Comparison of ENCODE assay signal across 8 mouse cellular contexts in genomic region chr5:112297257-112297656, GRCm38 (mm10). TPM values are rescaled to one million over a fixed set of nuclear protein-coding genes. Genes with fewer than 3 reads are reported as not detected.
A peak's percentile ranks its signal among the peaks of the same experiment; 100 is the strongest.
DNase-seq lines count a peak whose midpoint lies in the region; ATAC-seq and TF ChIP-seq lines count a peak whose summit lies in the region.

No protein-coding gene starts in this region.

- peak overlapping the region; percentile 30; the same call in 1 of the 2 replicates for H3K27ac ChIP-seq in kidney, embryonic 14.5 days (ENCODE audit: low read depth, low read length)
- H3K27ac ChIP-seq in kidney, adult 2 months (ENCODE audit: insufficient read depth, low read depth, low read length), result no peak overlapping the region
- peak overlapping the region; percentile 73 for H3K27ac ChIP-seq in liver, embryonic 15.5 days (replicated peaks)

- H3K4me3 ChIP-seq in kidney, embryonic 14.5 days (ENCODE audit: low read length), result no peak overlapping the region
- no peak overlapping the region for H3K4me3 ChIP-seq in kidney, adult 2 months (ENCODE audit: insufficient read depth, low read depth, low read length)
- H3K4me3 ChIP-seq in liver, embryonic 15.5 days (replicated peaks), result no peak overlapping the region

- ATAC-seq in kidney, embryonic 14.5 days (ENCODE audit: low FRiP score, low TSS enrichment), result no peak
- ATAC-seq in liver, embryonic 15.5 days (ENCODE audit: insufficient read depth), result no peak

- no peaks in the 10 kb centered on the region for H3K9me3 ChIP-seq in kidney, embryonic 14.5 days (ENCODE audit: control insufficient read depth, low read length)
- no peaks in the 10 kb centered on the region for H3K9me3 ChIP-seq in liver, embryonic 15.5 days (replicated peaks)

- TF ChIP-seq CTCF in kidney, adult 2 months (conservative IDR thresholded peaks at IDR 0.05; ENCODE audit: insufficient read depth, insufficient read length, low read depth, low read length), result no peak

- no peak for TF ChIP-seq POLR2A in kidney, adult 2 months (IDR thresholded peaks at IDR 0.05; ENCODE audit: low read depth, low read length)

- no peak for DNase-seq in kidney, adult 2 months
- peak; percentile 46 to 55 for DNase-seq in B cell, adult 2 months
- peak; percentile 37 for DNase-seq in R1 (ENCODE audit: low read depth, low spot score)
- no peak for DNase-seq in testis, postnatal 10 days (ENCODE audit: low spot score)
- DNase-seq in spleen, adult 12 weeks (ENCODE audit: low spot score), result no peak
- no peak for DNase-seq in retina, embryonic 14.5 days (ENCODE audit: low spot score)

- H3K9ac ChIP-seq in kidney, embryonic 14.5 days (ENCODE audit: low read depth, low read length), result no peak overlapping the region
- no peak overlapping the region; the same call in 1 of the 2 replicates for H3K9ac ChIP-seq in liver, embryonic 15.5 days

- WGBS in kidney, embryonic 14.5 days, result 76% methylated on average over 2 of the region's 2 CpGs
- 63% methylated on average over 2 of the region's 2 CpGs for WGBS in kidney, adult 2 months
- 37% methylated on average over 2 of the region's 2 CpGs for WGBS in liver, embryonic 15.5 days (ENCODE audit: insufficient replicate concordance)

- no peaks in the 10 kb centered on the region; the same call in 1 of the 2 replicates for H3K36me3 ChIP-seq in kidney, embryonic 14.5 days (ENCODE audit: control insufficient read depth, insufficient read depth, low read length)
- no peaks in the 10 kb centered on the region for H3K36me3 ChIP-seq in kidney, adult 2 months (ENCODE audit: control insufficient read depth, insufficient read depth, low read length)
- peaks cover 2% of the 10 kb centered on the region; the same call in 1 of the 2 replicates for H3K36me3 ChIP-seq in liver, embryonic 15.5 days (replicated peaks)

- no peak overlapping the region for H3K4me2 ChIP-seq in kidney, embryonic 14.5 days (replicated peaks; ENCODE audit: low read depth, low read length)
- H3K4me2 ChIP-seq in liver, embryonic 15.5 days, result peak overlapping the region; percentile 35

- peaks cover 15% of the 10 kb centered on the region; the same call in 1 of the 2 replicates for H3K4me1 ChIP-seq in kidney, embryonic 14.5 days (ENCODE audit: control insufficient read depth, insufficient read depth, low read length)
- H3K4me1 ChIP-seq in kidney, adult 2 months (ENCODE audit: control insufficient read depth, insufficient read depth, low read length), result peaks cover 20% of the 10 kb centered on the region
- H3K4me1 ChIP-seq in liver, embryonic 15.5 days (replicated peaks), result peaks cover 99% of the 10 kb centered on the region

- H3K27me3 ChIP-seq in kidney, embryonic 14.5 days (ENCODE audit: control insufficient read depth, insufficient read depth, low read length), result no peaks in the 10 kb centered on the region
- no peaks in the 10 kb centered on the region for H3K27me3 ChIP-seq in kidney, adult 2 months (replicated peaks; ENCODE audit: control insufficient read depth, insufficient read depth, low read length)
- H3K27me3 ChIP-seq in liver, embryonic 15.5 days, result no peaks in the 10 kb centered on the region

RNA-seq across cellular contexts. Expression of gene Tpst2, which starts 20.8 kb away (rescaled TPM):
- polyA plus RNA-seq in kidney, embryonic 14.5 days (2014; fragmentation: Nextera tagmentation; extraction: Ambion mirVana), result 39.9 and 50.3 TPM in 2 replicates
- polyA plus RNA-seq in kidney, adult 2 months (2012; rRNA removed), result 37.6 and 42.0 TPM in 2 replicates
- polyA plus RNA-seq in liver, embryonic 15.5 days (2015; fragmentation: Nextera tagmentation; extraction: Ambion mirVana), result 34.5 and 43.8 TPM in 2 replicates

RNA-seq across cellular contexts. Expression of gene Tfip11, which starts 28.9 kb away (rescaled TPM):
- polyA plus RNA-seq in kidney, embryonic 14.5 days (2014; fragmentation: Nextera tagmentation; extraction: Ambion mirVana), result 15.7 and 22.3 TPM in 2 replicates
- polyA plus RNA-seq in kidney, adult 2 months (2012; rRNA removed), result 26.7 and 29.1 TPM in 2 replicates
- polyA plus RNA-seq in liver, embryonic 15.5 days (2015; fragmentation: Nextera tagmentation; extraction: Ambion mirVana), result 12.0 and 13.1 TPM in 2 replicates

RNA-seq across cellular contexts. Expression of gene Crybb1, which starts 41.6 kb away (rescaled TPM):
- 0.83 and 1.0 TPM in 2 replicates for polyA plus RNA-seq in kidney, embryonic 14.5 days (2014; fragmentation: Nextera tagmentation; extraction: Ambion mirVana)
- polyA plus RNA-seq in kidney, adult 2 months (2012; rRNA removed), result 0.14 TPM in 1 of 2 replicates, not detected in the other
- 0.25 and 0.40 TPM in 2 replicates for polyA plus RNA-seq in liver, embryonic 15.5 days (2015; fragmentation: Nextera tagmentation; extraction: Ambion mirVana)

RNA-seq across cellular contexts. Expression of gene Cryba4, which starts 44.9 kb away (rescaled TPM):
- 0.83 and 1.4 TPM in 2 replicates for polyA plus RNA-seq in kidney, embryonic 14.5 days (2014; fragmentation: Nextera tagmentation; extraction: Ambion mirVana)
- polyA plus RNA-seq in kidney, adult 2 months (2012; rRNA removed), result 0.35 TPM in 1 of 2 replicates, not detected in the other
- polyA plus RNA-seq in liver, embryonic 15.5 days (2015; fragmentation: Nextera tagmentation; extraction: Ambion mirVana), result 0.70 and 0.85 TPM in 2 replicates

RNA-seq across cellular contexts. Expression of gene Srrd, which starts 45.6 kb away (rescaled TPM):
- 46.0 and 47.0 TPM in 2 replicates for polyA plus RNA-seq in kidney, embryonic 14.5 days (2014; fragmentation: Nextera tagmentation; extraction: Ambion mirVana)
- 31.2 and 39.3 TPM in 2 replicates for polyA plus RNA-seq in kidney, adult 2 months (2012; rRNA removed)
- 13.8 and 16.4 TPM in 2 replicates for polyA plus RNA-seq in liver, embryonic 15.5 days (2015; fragmentation: Nextera tagmentation; extraction: Ambion mirVana)

Comparison
In these comparisons a context has a peak if more than half of its experiments do, and no peak if none do; other contexts are left out.
1. DNase-seq: peak in B cell, adult 2 months (2 of 2) and R1 (single experiment); none in kidney, adult 2 months (single experiment), testis, postnatal 10 days (single experiment), spleen, adult 12 weeks (single experiment) and retina, embryonic 14.5 days (single experiment).